Mouse (Mus musculus) embryonic facial prominence, embryonic 15.5 days (tissue): Measurements from ENCODE around the gene Zfp346. TPM values are rescaled to one million over a fixed set of nuclear protein-coding genes. Genes with fewer than 3 reads are reported as not detected.
"Not testable (repeated sequence)": the region's sequence is repeated elsewhere in the genome, so short reads cannot be mapped to it uniquely, and the experiment has no call there.

Experiments used
- ATAC-seq: fragments of 200-750 bp; cut with Nextera tagmentation; 2 replicates; pipeline ENCODE4 v1.8.0; 2017; ENCODE audit warnings: low read depth, moderate TSS enrichment; ENCODE audit not compliant: insufficient number of reproducible peaks, low FRiP score, low TSS enrichment
- H3K27ac ChIP-seq: fragments of 300-500 bp; sonication (generic); replicated peaks from 2 replicates; pipeline ENCODE4 v1.5.1; 2015; ENCODE audit warnings: mild to moderate bottlenecking, inconsistent platforms
- H3K27me3 ChIP-seq: fragments of 300-500 bp; sonication (generic); 2 replicates; pipeline ENCODE4 v1.6.1; 2015; ENCODE audit warnings: inconsistent platforms
- H3K36me3 ChIP-seq: fragments of 300-500 bp; sonication (generic); 2 replicates; pipeline ENCODE4 v1.6.1; 2015; ENCODE audit warnings: mild to moderate bottlenecking, inconsistent platforms
- H3K4me1 ChIP-seq: fragments of 300-500 bp; sonication (generic); 2 replicates; pipeline ENCODE4 v1.6.1; 2015; ENCODE audit warnings: inconsistent platforms
- H3K4me2 ChIP-seq: fragments of 300-500 bp; sonication (generic); replicated peaks from 2 replicates; pipeline ENCODE4 v1.6.1; 2015; ENCODE audit warnings: mild to moderate bottlenecking, inconsistent platforms
- H3K4me3 ChIP-seq: fragments of 300-500 bp; sonication (generic); replicated peaks from 2 replicates; pipeline ENCODE4 v1.5.1; 2015; ENCODE audit warnings: mild to moderate bottlenecking, inconsistent platforms
- H3K9ac ChIP-seq: fragments of 300-500 bp; sonication (generic); 2 replicates; pipeline ENCODE4 v1.6.1; 2015; ENCODE audit warnings: inconsistent platforms
- H3K9me3 ChIP-seq: fragments of 300-500 bp; sonication (generic); replicated peaks from 2 replicates; pipeline ENCODE4 v1.6.1; 2016; ENCODE audit warnings: inconsistent platforms
- WGBS: fragments of 180-500 bp; shearing (Covaris S2); methylation state at CpG from one replicate; pipeline ENCODE4 v1.1.7; 2015; 5-methylcytosine and 5-hydroxymethylcytosine counted together
- polyA plus RNA-seq: library from polyadenylated mRNA; unstranded; fragments of >200 nt; fragmentation: Nextera tagmentation; extraction: Ambion mirVana; gene quantifications from 2 replicates; pipeline ENCODE4 v1.2.1, GENCODE M21; 2015

Gene Zfp346
- polyA plus RNA-seq = 24.3 and 26.3 TPM in 2 replicates

- H3K27me3 ChIP-seq = no peaks in the 10 kb centered on the region
- peak within 1 kb of the TSS; percentile 92 for H3K27ac ChIP-seq
- under 1% methylated on average over 64 of the region's 66 CpGs for WGBS
- H3K36me3 ChIP-seq = peaks cover 19% of the 10 kb centered on the region; the same call in 1 of the 2 replicates
- H3K4me2 ChIP-seq = peak within 1 kb of the TSS; percentile 69
- H3K4me1 ChIP-seq = peaks cover 17% of the 10 kb centered on the region
- H3K9ac ChIP-seq = peak within 1 kb of the TSS; percentile 76
- no peaks in the 10 kb centered on the region for H3K9me3 ChIP-seq
- peak within 1 kb of the TSS; percentile 94 for H3K4me3 ChIP-seq
- ATAC-seq = peak; percentile 91
Observed at GRCm38 (mm10) chr13:55105045-55105952, at the start of gene Zfp346. Gene Zfp346 (plus strand): TSS chr13:55105311.

DNA sequence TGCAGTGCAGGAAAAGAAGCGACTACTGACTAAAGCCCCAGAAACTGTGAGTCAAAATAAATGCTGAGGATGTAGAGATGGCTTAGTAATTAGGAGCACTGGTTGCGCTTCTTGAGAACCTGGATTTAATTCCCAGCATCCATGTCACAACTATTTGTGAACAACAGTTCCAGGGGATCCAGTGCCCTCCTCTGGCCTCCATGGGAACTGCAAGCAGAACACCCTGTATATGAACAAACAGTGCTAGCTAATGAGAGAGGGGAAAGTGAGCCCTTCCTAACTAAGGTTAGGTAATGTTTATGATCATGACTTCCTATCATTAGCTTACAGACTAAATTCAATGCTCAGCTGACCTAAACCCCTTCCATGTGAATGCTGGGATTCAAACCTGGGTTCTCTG is 47.1 kb upstream of the Zfp346 start:
- Histone ChIP-seq H3K4me2 (no peak overlapping the region), H3K27ac (no peak overlapping the region), H3K9me3 (no peaks in the 10 kb centered on the region), H3K36me3 (peaks cover 14% of the 10 kb centered on the region; the same call in 1 of the 2 replicates), H3K9ac (no peak overlapping the region), H3K27me3 (no peaks in the 10 kb centered on the region), H3K4me3 (no peak overlapping the region), H3K4me1 (no peaks in the 10 kb centered on the region)
- 95% methylated on average over 2 of the region's 2 CpGs for WGBS
- no peak for ATAC-seq

DNA sequence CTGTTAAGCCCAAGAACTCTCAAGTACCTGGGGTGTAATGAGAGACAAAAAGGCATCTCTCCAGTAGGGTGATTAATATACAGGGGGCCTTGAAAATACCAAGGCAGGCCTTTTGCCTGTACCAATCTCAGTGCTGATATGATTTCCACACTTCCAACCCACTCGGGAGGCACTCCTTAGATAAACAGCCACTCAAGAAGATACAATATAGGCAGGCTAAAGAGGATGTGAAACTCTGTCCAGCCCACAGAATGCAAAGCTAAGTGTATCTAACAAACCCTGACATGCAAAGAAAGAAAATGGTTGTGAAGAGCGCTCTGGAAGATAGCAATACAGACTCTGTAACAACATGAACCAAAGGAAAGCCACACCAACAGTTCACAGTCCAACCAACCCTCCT is 41.8 kb upstream of the Zfp346 start:
- Histone ChIP-seq H3K9ac (no peak overlapping the region), H3K27me3 (no peaks in the 10 kb centered on the region), H3K27ac (no peak overlapping the region), H3K4me3 (no peak overlapping the region), H3K4me1 (no peaks in the 10 kb centered on the region), H3K9me3 (no peaks in the 10 kb centered on the region), H3K36me3 (peaks cover 6% of the 10 kb centered on the region; the same call in 1 of the 2 replicates), H3K4me2 (no peak overlapping the region)
- WGBS = 87% methylated on average over 2 of the region's 2 CpGs
- no peak for ATAC-seq

DNA sequence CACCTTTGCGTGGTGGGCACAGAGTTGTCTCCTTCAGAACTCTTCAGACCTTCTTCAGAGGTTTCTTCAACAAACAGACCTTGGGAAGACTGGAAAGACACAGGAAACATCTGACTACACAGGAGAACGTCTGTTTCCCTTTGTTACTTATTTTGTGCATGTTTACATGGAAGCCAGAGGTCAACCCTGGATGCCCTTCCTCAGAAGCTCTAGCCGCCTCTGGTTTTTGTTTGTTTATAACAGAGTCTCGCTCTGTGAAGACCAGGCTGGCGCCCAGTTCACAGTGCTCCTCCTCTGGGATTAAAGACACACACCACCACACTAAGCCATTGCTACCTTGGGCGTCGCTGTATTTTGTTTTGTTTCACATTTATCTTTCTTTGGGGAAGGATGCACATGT is 35.4 kb upstream of the Zfp346 start:
- no peak overlapping the region for H3K4me2 ChIP-seq
- no peaks in the 10 kb centered on the region for H3K4me1 ChIP-seq
- no peak overlapping the region for H3K9ac ChIP-seq
- no peaks in the 10 kb centered on the region for H3K9me3 ChIP-seq
- no peaks in the 10 kb centered on the region for H3K27me3 ChIP-seq
- 68% methylated on average over 7 of the region's 7 CpGs for WGBS
- no peaks in the 10 kb centered on the region; the same call in 1 of the 2 replicates for H3K36me3 ChIP-seq
- ATAC-seq = no peak
- H3K4me3 ChIP-seq = no peak overlapping the region
- H3K27ac ChIP-seq = no peak overlapping the region

GRCm38 (mm10) chr13:55071322-55071721 is 33.8 kb upstream of the Zfp346 start:
- WGBS = 0% methylated on average over 3 of the region's 3 CpGs

DNA sequence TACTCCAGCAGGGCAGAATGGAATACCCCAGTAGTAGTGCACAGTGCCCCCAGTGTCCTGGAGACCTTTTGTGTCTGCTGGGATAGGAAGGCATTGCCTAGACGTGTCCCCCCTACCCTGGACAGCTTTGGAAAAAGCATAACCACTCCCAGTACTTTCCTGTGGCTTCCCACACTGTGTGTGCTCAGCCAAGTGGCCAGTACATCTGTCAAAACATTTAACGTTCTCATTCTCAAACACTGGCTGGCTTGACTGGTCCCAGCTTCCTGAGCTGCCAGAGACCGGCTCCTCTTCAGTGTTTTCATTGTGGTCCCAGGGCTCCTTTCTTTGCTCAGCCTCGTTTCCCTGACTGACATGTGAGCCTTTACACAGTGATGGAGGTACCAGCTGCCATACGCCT is 29.5 kb upstream of the Zfp346 start:
- no peak overlapping the region for H3K27ac ChIP-seq
- no peak overlapping the region for H3K4me2 ChIP-seq
- no peaks in the 10 kb centered on the region for H3K9me3 ChIP-seq
- peaks cover 27% of the 10 kb centered on the region for H3K36me3 ChIP-seq
- no peak for ATAC-seq
- H3K27me3 ChIP-seq = no peaks in the 10 kb centered on the region
- H3K4me1 ChIP-seq = no peaks in the 10 kb centered on the region
- WGBS = 55% methylated on average over 5 of the region's 5 CpGs
- no peak overlapping the region for H3K4me3 ChIP-seq
- H3K9ac ChIP-seq = no peak overlapping the region

More at GRCm38 (mm10) chr13:55071322-55071721, 33.8 kb upstream of the Zfp346 start:
- H3K27me3 ChIP-seq = no peaks in the 10 kb centered on the region
- H3K4me1 ChIP-seq = no peaks in the 10 kb centered on the region
- no peak overlapping the region for H3K4me2 ChIP-seq
- H3K36me3 ChIP-seq = peaks cover 11% of the 10 kb centered on the region; the same call in 1 of the 2 replicates
- no peak for ATAC-seq
- no peak overlapping the region for H3K9ac ChIP-seq
- no peaks in the 10 kb centered on the region for H3K9me3 ChIP-seq
- H3K4me3 ChIP-seq = no peak overlapping the region
- H3K27ac ChIP-seq = no peak overlapping the region

DNA sequence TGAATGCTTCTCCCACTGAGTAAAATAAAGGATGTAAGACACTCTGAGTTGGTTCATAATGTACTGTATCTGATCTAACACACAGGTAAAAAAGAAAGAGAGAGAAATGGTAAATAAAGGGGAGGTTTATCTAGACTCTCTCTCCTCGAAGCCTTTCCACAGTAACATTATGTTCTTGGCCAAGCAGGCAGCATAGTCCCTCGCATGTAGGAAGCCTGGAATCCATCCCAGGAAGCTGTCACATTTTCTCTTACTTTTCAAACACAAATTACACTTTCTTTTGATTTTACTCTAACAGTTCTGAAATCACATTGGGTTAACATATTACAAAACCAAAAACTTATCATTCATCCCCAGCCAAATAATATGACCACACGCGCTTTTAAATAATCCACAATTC is 12.5 kb upstream of the Zfp346 start:
- Histone ChIP-seq H3K27me3 (no peaks in the 10 kb centered on the region), H3K4me2 (no peak overlapping the region), H3K9me3 (no peaks in the 10 kb centered on the region), H3K4me1 (no peaks in the 10 kb centered on the region), H3K27ac (no peak overlapping the region), H3K9ac (no peak overlapping the region), H3K4me3 (no peak overlapping the region), H3K36me3 (peaks cover 16% of the 10 kb centered on the region; the same call in 1 of the 2 replicates)
- ATAC-seq = no peak
- 81% methylated on average over 4 of the region's 4 CpGs for WGBS

DNA sequence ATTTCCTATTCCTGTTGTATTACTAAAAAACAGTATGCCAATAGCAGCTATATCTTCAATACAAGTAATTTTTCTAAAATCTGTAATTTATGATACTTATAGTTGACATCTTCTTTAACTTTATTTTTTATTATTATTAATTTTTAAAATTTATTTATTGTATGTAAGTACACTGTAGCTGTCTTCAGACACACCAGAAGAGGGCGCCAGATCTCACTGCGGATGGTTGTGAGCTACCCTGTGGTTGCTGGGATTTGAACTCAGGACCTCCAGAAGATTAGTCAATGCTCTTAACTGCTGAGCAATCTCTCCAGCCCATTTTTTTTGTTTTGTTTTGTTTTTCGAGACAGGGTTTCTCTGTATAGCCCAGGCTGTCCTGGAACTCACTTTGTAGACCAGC is 7.3 kb upstream of the Zfp346 start:
- H3K27me3 ChIP-seq, H3K4me3 ChIP-seq, H3K9ac ChIP-seq, H3K27ac ChIP-seq, H3K4me1 ChIP-seq, H3K9me3 ChIP-seq, H3K4me2 ChIP-seq, ATAC-seq, H3K36me3 ChIP-seq: not testable (repeated sequence)
- WGBS = 83% methylated on average over 3 of the region's 3 CpGs

DNA sequence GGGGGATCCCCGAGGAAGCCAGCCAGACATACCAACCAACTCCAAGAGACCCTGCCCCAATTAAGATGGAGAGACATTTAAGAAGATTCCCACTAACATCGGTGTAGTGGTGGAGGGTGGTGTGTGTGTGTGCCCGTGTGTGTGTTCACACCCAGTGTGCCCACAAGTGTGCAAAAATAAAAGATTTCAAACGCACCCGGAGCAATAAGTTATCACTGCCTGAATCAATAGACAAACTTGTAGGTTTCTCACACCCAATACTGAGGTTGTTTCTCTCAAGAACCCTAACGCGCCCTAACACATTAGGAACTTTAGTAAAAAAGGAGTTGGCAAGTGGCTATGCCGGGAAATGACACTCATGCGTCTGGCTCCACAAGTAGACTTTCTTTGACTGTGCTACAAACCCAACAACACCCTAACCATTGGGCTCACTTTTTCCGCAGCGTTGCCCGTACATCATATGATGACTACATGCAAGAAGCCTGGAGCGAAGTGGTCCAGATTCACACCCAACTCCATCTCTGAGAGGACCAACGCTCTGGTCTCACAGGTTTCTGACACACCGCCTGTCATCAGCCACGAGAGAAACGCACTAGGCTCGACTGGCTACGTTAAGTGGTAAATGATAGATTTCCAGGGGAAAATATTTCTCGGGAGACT is 5.9 kb upstream of the Zfp346 start:
- ATAC-seq = no peak
- 29% methylated on average over 20 of the region's 20 CpGs for WGBS
- no peaks in the 10 kb centered on the region for H3K27me3 ChIP-seq

GRCm38 (mm10) chr13:55099726-55100478 is 5.2 kb upstream of the Zfp346 start, which contains the start of gene Uimc1:
Gene Uimc1 (minus strand): TSS chr13:55100300.
- Histone ChIP-seq H3K9me3 (no peaks in the 10 kb centered on the region), H3K4me3 (peak within 1 kb of the TSS; percentile 91), H3K4me2 (peak within 1 kb of the TSS; percentile 69), H3K27me3 (no peaks in the 10 kb centered on the region), H3K36me3 (no peaks in the 10 kb centered on the region), H3K27ac (peak within 1 kb of the TSS; percentile 94), H3K4me1 (peaks cover 8% of the 10 kb centered on the region), H3K9ac (peak within 1 kb of the TSS; percentile 90)
- ATAC-seq = peak; percentile 93
- under 1% methylated on average over 81 of the region's 81 CpGs for WGBS

More for the DNA sequence above, 5.9 kb upstream of the Zfp346 start:
- Histone ChIP-seq H3K4me3 (peak overlapping the region; percentile 91), H3K4me2 (peak overlapping the region; percentile 69), H3K27ac (peak overlapping the region; percentile 94), H3K4me1 (peaks cover 6% of the 10 kb centered on the region), H3K9me3 (no peaks in the 10 kb centered on the region), H3K9ac (peak overlapping the region; percentile 90), H3K36me3 (no peaks in the 10 kb centered on the region)

GRCm38 (mm10) chr13:55101627-55102026 is 3.5 kb upstream of the Zfp346 start:
- Histone ChIP-seq H3K27me3 (no peaks in the 10 kb centered on the region), H3K9ac (no peak overlapping the region), H3K9me3 (no peaks in the 10 kb centered on the region), H3K4me3 (no peak overlapping the region), H3K27ac (no peak overlapping the region), H3K36me3 (no peaks in the 10 kb centered on the region), H3K4me1 (peaks cover 16% of the 10 kb centered on the region), H3K4me2 (no peak overlapping the region)
- WGBS = 92% methylated on average over 11 of the region's 11 CpGs
- ATAC-seq = no peak
